Mouse (Mus musculus) stomach, embryonic 14.5 days (tissue): ENCODE measurements around the gene Ybx3. TPM values are rescaled to one million over a fixed set of nuclear protein-coding genes. Genes with fewer than 3 reads are reported as not detected.

ENCODE experiments used
- ATAC-seq: fragments of 200-750 bp; cut with Nextera tagmentation; 2 replicates; pipeline ENCODE4 v1.8.0; 2017; ENCODE audit warnings: low read depth, moderate TSS enrichment; ENCODE audit not compliant: insufficient number of reproducible peaks, insufficient read depth, low FRiP score
- H3K27ac ChIP-seq: fragments of 300-500 bp; sonication (generic); 2 replicates; pipeline ENCODE4 v1.5.1; 2014; ENCODE audit warnings: mild to moderate bottlenecking, low read length, moderate library complexity, mixed read lengths
- H3K27me3 ChIP-seq: fragments of 300-500 bp; sonication (generic); 2 replicates; pipeline ENCODE4 v1.6.1; 2014; ENCODE audit warnings: low read length, control low read depth, mixed read lengths; ENCODE audit not compliant: control insufficient read depth, insufficient read depth
- H3K36me3 ChIP-seq: fragments of 300-500 bp; sonication (generic); 2 replicates; pipeline ENCODE4 v1.6.1; 2014; ENCODE audit warnings: mild to moderate bottlenecking, control low read depth, low read length, moderate library complexity, mixed read lengths; ENCODE audit not compliant: control insufficient read depth, insufficient read depth
- H3K4me1 ChIP-seq: fragments of 300-500 bp; sonication (generic); 2 replicates; pipeline ENCODE4 v1.6.1; 2014; ENCODE audit warnings: low read length, control low read depth, mixed read lengths; ENCODE audit not compliant: control insufficient read depth, insufficient read depth
- H3K4me2 ChIP-seq: fragments of 300-500 bp; sonication (generic); replicated peaks from 2 replicates; pipeline ENCODE4 v1.6.1; 2014; ENCODE audit warnings: low read depth, low read length, control low read depth
- H3K4me3 ChIP-seq: fragments of 300-500 bp; sonication (generic); 2 replicates; pipeline ENCODE4 v1.5.1; 2014; ENCODE audit warnings: low read depth, low read length, control low read depth
- H3K9ac ChIP-seq: fragments of 300-500 bp; sonication (generic); replicated peaks from 2 replicates; pipeline ENCODE4 v1.6.1; 2014; ENCODE audit warnings: low read depth, mild to moderate bottlenecking, control low read depth, low read length, moderate library complexity, mixed read lengths
- H3K9me3 ChIP-seq: fragments of 300-500 bp; sonication (generic); 2 replicates; pipeline ENCODE4 v1.6.1; 2016; ENCODE audit warnings: low read depth, low read length, control low read depth; ENCODE audit not compliant: control insufficient read depth
- WGBS: fragments of 180-500 bp; shearing (Covaris S2); extraction: QIAGEN DNeasy Blood & Tissue Kit; methylation state at CpG from one replicate; pipeline ENCODE4 v1.1.7; 2014; 5-methylcytosine and 5-hydroxymethylcytosine counted together
- polyA plus RNA-seq: library from polyadenylated mRNA; unstranded; fragments of >200 nt; fragmentation: Nextera tagmentation; extraction: Ambion mirVana; gene quantifications from 2 replicates; pipeline ENCODE4 v1.2.1, GENCODE M21; 2014

Gene Ybx3
- polyA plus RNA-seq, 1 experiment from 2014 or later, result 50.3 TPM

GRCm38 (mm10) chr6:131378858-131379428, 9.3 kb downstream of the Ybx3 start:
- Histone ChIP-seq H3K4me3 (no peak overlapping the region), H3K36me3 (peaks cover 36% of the 10 kb centered on the region), H3K4me2 (no peak overlapping the region), H3K9me3 (no peaks in the 10 kb centered on the region), H3K4me1 (peaks cover 15% of the 10 kb centered on the region; the same call in 1 of the 2 replicates), H3K27ac (no peak overlapping the region), H3K27me3 (no peaks in the 10 kb centered on the region), H3K9ac (no peak overlapping the region)
- WGBS, result 95% methylated on average over 18 of the region's 18 CpGs
- no peak for ATAC-seq

GRCm38 (mm10) chr6:131377378-131377777, 10.9 kb downstream of the Ybx3 start:
- Histone ChIP-seq H3K4me2 (no peak overlapping the region), H3K4me1 (peaks cover 5% of the 10 kb centered on the region; the same call in 1 of the 2 replicates), H3K27ac (no peak overlapping the region), H3K27me3 (no peaks in the 10 kb centered on the region), H3K9me3 (no peaks in the 10 kb centered on the region), H3K36me3 (peaks cover 43% of the 10 kb centered on the region), H3K9ac (no peak overlapping the region), H3K4me3 (no peak overlapping the region)
- WGBS, result 96% methylated on average over 5 of the region's 5 CpGs
- ATAC-seq, result no peak

GRCm38 (mm10) chr6:131374594-131375340, 13.5 kb downstream of the Ybx3 start:
- H3K36me3 ChIP-seq, result peaks cover 41% of the 10 kb centered on the region

GRCm38 (mm10) chr6:131373160-131373559, 15.1 kb downstream of the Ybx3 start:
- Histone ChIP-seq H3K9ac (no peak overlapping the region), H3K4me1 (no peaks in the 10 kb centered on the region), H3K4me2 (no peak overlapping the region), H3K36me3 (peaks cover 34% of the 10 kb centered on the region), H3K27ac (no peak overlapping the region), H3K4me3 (no peak overlapping the region), H3K9me3 (no peaks in the 10 kb centered on the region), H3K27me3 (no peaks in the 10 kb centered on the region)
- no peak for ATAC-seq
- 90% methylated on average over 5 of the region's 5 CpGs for WGBS

More at GRCm38 (mm10) chr6:131374594-131375340, 13.5 kb downstream of the Ybx3 start:
- Histone ChIP-seq H3K9me3 (no peaks in the 10 kb centered on the region), H3K4me2 (no peak overlapping the region), H3K27ac (no peak overlapping the region), H3K4me1 (no peaks in the 10 kb centered on the region), H3K4me3 (no peak overlapping the region), H3K27me3 (no peaks in the 10 kb centered on the region), H3K9ac (no peak overlapping the region)
- WGBS, result 85% methylated on average over 13 of the region's 13 CpGs
- ATAC-seq, result no peak

GRCm38 (mm10) chr6:131370767-131371166, 17.5 kb downstream of the Ybx3 start:
- Histone ChIP-seq H3K9ac (no peak overlapping the region), H3K36me3 (peaks cover 34% of the 10 kb centered on the region), H3K4me1 (no peaks in the 10 kb centered on the region), H3K27me3 (no peaks in the 10 kb centered on the region), H3K4me2 (no peak overlapping the region), H3K4me3 (no peak overlapping the region), H3K9me3 (no peaks in the 10 kb centered on the region), H3K27ac (no peak overlapping the region)
- WGBS, result 96% methylated on average over 5 of the region's 5 CpGs
- no peak for ATAC-seq

- no peak overlapping the region for H3K4me3 ChIP-seq
- H3K36me3 ChIP-seq, result peaks cover 36% of the 10 kb centered on the region
- ATAC-seq, result no peak
- no peaks in the 10 kb centered on the region for H3K9me3 ChIP-seq
- H3K27ac ChIP-seq, result no peak overlapping the region
- no peaks in the 10 kb centered on the region for H3K4me1 ChIP-seq
- no peak overlapping the region for H3K4me2 ChIP-seq
- WGBS, result 80% methylated on average over 8 of the region's 8 CpGs
- no peak overlapping the region for H3K9ac ChIP-seq
- H3K27me3 ChIP-seq, result no peaks in the 10 kb centered on the region
Measured at GRCm38 (mm10) chr6:131369866-131370616, 18.2 kb downstream of the Ybx3 start.

GRCm38 (mm10) chr6:131367101-131367500, 21.2 kb downstream of the Ybx3 start:
- Histone ChIP-seq H3K27me3 (no peaks in the 10 kb centered on the region), H3K4me1 (no peaks in the 10 kb centered on the region), H3K9me3 (no peaks in the 10 kb centered on the region), H3K4me2 (no peak overlapping the region), H3K27ac (no peak overlapping the region), H3K9ac (no peak overlapping the region), H3K36me3 (peaks cover 39% of the 10 kb centered on the region), H3K4me3 (no peak overlapping the region)
- 40% methylated on average over 4 of the region's 4 CpGs for WGBS
- ATAC-seq, result no peak

- no peaks in the 10 kb centered on the region for H3K27me3 ChIP-seq
- H3K4me2 ChIP-seq, result no peak overlapping the region
- H3K4me3 ChIP-seq, result no peak overlapping the region
- ATAC-seq, result no peak
- H3K36me3 ChIP-seq, result peaks cover 33% of the 10 kb centered on the region
- H3K27ac ChIP-seq, result no peak overlapping the region
- H3K9me3 ChIP-seq, result no peaks in the 10 kb centered on the region
- H3K9ac ChIP-seq, result no peak overlapping the region
- 96% methylated on average over 2 of the region's 2 CpGs for WGBS
- H3K4me1 ChIP-seq, result no peaks in the 10 kb centered on the region
Measured at GRCm38 (mm10) chr6:131364353-131364752, 23.9 kb downstream of the Ybx3 start.
